In the genomic region with DNA sequence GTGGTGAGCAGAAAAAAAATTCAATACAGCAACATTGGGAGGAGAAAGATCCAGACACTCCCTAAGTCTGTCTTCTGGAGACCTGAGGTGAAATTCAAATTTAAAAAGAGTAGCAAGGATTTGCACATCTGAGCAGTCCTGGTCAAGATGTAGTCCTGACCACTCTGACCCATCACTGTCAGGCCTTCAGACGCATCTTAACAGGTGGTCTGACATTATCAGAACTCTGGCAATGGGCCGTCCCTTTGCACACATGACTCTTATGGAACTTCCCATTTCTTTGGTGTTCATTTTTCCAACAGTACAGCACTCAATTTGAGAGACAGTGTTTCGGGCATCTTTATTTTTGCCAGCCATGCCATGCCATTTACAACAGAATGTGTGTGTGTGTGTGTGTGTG, we compare ENCODE assay signal across 37 mouse cellular contexts. TPM values are rescaled to one million over a fixed set of nuclear protein-coding genes. Genes with fewer than 3 reads are reported as not detected.
"Had no signal": no experiment of that assay in that cellular context is flagged by ENCODE, and none has a peak within 500 bp of the region (broad histone marks: within the 10 kb centered on the region; RNA-seq: fewer than 3 reads in every experiment).

No protein-coding gene starts in this region.

- H3K27me3 ChIP-seq: limb, embryonic 12.5 days; limb, embryonic 13.5 days; limb, embryonic 15.5 days; liver, embryonic 12.5 days; liver, embryonic 13.5 days; liver, embryonic 15.5 days; lung, embryonic 15.5 days; megakaryocyte, embryonic 14.5 days; midbrain, embryonic 12.5 days; midbrain, embryonic 13.5 days; midbrain, embryonic 15.5 days; neural tube, embryonic 12.5 days had no signal

- H3K4me3 ChIP-seq: left cerebral cortex, adult 2 months; limb, embryonic 10.5 days; limb, embryonic 12.5 days; limb, embryonic 13.5 days; limb, embryonic 15.5 days; liver, embryonic 12.5 days; liver, embryonic 13.5 days; liver, embryonic 15.5 days; lung, embryonic 15.5 days; megakaryocyte, embryonic 14.5 days; midbrain, embryonic 10.5 days; midbrain, embryonic 12.5 days; midbrain, embryonic 13.5 days; midbrain, embryonic 15.5 days; neural tube, embryonic 12.5 days had no signal

- ATAC-seq: liver, embryonic 12.5 days; liver, postnatal 0 days; lung, postnatal 0 days; midbrain, embryonic 13.5 days; midbrain, embryonic 15.5 days; midbrain, embryonic 16.5 days had no signal

- DNase-seq: left cerebral cortex, postnatal 4 days; liver; liver, embryonic 13.5 days; liver, postnatal 0 days; lung, adult 18-20 months; lung, adult 2 months; lung, embryonic 14.5 days; lung, postnatal 10 days; lung, postnatal 14 days; lung, postnatal 36 days; lung, postnatal 4 days; midbrain, embryonic 14.5 days had no signal

- H3K4me2 ChIP-seq: limb, embryonic 12.5 days; limb, embryonic 13.5 days; limb, embryonic 15.5 days; liver, embryonic 11.5 days; liver, embryonic 12.5 days; liver, embryonic 13.5 days; liver, embryonic 15.5 days; lung, embryonic 14.5 days; lung, embryonic 15.5 days; midbrain, embryonic 11.5 days; midbrain, embryonic 12.5 days; midbrain, embryonic 13.5 days; midbrain, embryonic 15.5 days; neural tube, embryonic 12.5 days had no signal

- H3K36me3 ChIP-seq: limb, embryonic 10.5 days; limb, embryonic 12.5 days; limb, embryonic 13.5 days; limb, embryonic 15.5 days; liver, embryonic 12.5 days; liver, embryonic 13.5 days; liver, embryonic 15.5 days; lung, embryonic 15.5 days; midbrain, embryonic 10.5 days; midbrain, embryonic 12.5 days; midbrain, embryonic 13.5 days; midbrain, embryonic 15.5 days; neural tube, embryonic 12.5 days had no signal

RNA-seq across cellular contexts. Expression of a gene that starts 12.8 kb away (rescaled TPM):
- total RNA-seq: liver, adult 2 months; megakaryocyte progenitor cell, adult 5-6 weeks; megakaryocyte, adult 5-6 weeks; megakaryocyte-erythroid progenitor cell, adult 5-6 weeks; monocyte, adult 5-6 weeks had no signal
- polyA plus RNA-seq: liver, adult 2 months; liver, embryonic 14.5 days; macrophage had no signal
